Mouse (Mus musculus): ENCODE results near the gene BC024978.
"Not testable (repeated sequence)": the region's sequence is repeated elsewhere in the genome, so short reads cannot be mapped to it uniquely, and the experiment has no call there.

BC024978 gene

GRCm38 (mm10) chr7:27227276-27227675, 31.7 kb downstream of the BC024978 start:
- no peak for DNase-seq

GRCm38 (mm10) chr7:27227676-27228075, 32.1 kb downstream of the BC024978 start:
- DNase-seq: no peak

GRCm38 (mm10) chr7:27228281-27228821, 32.8 kb downstream of the BC024978 start, which contains the start of gene Itpkc:
Gene Itpkc, minus strand, starts transcription at chr7:27228661.
- DNase-seq: peak; percentile 83 to 86

GRCm38 (mm10) chr7:27228865-27229264, 33.3 kb downstream of the BC024978 start:
- DNase-seq: no peak

- DNase-seq: no peak
These were observed 35.2 kb downstream of the BC024978 start for GRCm38 (mm10) chr7:27230781-27231180.

GRCm38 (mm10) chr7:27231693-27232331, 36.2 kb downstream of the BC024978 start:
- no peak for DNase-seq

GRCm38 (mm10) chr7:27232781-27233281, 37.2 kb downstream of the BC024978 start, which contains the start of gene Coq8b:
Gene Coq8b, plus strand, starts transcription at chr7:27233023.
- peak; percentile 93 to 96 for DNase-seq

- DNase-seq: no peak
These were observed 37.7 kb downstream of the BC024978 start for GRCm38 (mm10) chr7:27233300-27233699.

GRCm38 (mm10) chr7:27235726-27236125, 40.1 kb downstream of the BC024978 start:
- DNase-seq: no peak

GRCm38 (mm10) chr7:27237527-27237926, 41.9 kb downstream of the BC024978 start:
- no peak for DNase-seq

GRCm38 (mm10) chr7:27238568-27238967, 43.0 kb downstream of the BC024978 start:
- no peak for DNase-seq

GRCm38 (mm10) chr7:27243211-27243610, 47.6 kb downstream of the BC024978 start:
- DNase-seq: no peak

- DNase-seq: not testable (repeated sequence)
These were observed 48.5 kb downstream of the BC024978 start for GRCm38 (mm10) chr7:27244088-27244487.

- DNase-seq: no peak
These were observed 53.6 kb downstream of the BC024978 start for GRCm38 (mm10) chr7:27249146-27249545.

- no peak for DNase-seq
These were observed 54.3 kb downstream of the BC024978 start for GRCm38 (mm10) chr7:27249928-27250327.

GRCm38 (mm10) chr7:27251946-27252345, 56.4 kb downstream of the BC024978 start:
- DNase-seq: no peak

GRCm38 (mm10) chr7:27255721-27256120, 60.1 kb downstream of the BC024978 start:
- no peak for DNase-seq

- DNase-seq: no peak
These were observed 61.7 kb downstream of the BC024978 start for GRCm38 (mm10) chr7:27257046-27257851.

- no peak for DNase-seq
These were observed 62.2 kb downstream of the BC024978 start for GRCm38 (mm10) chr7:27257852-27258204.

GRCm38 (mm10) chr7:27258205-27258899, 62.8 kb downstream of the BC024978 start, which contains the start of gene Numbl:
Gene Numbl, plus strand, starts transcription at chr7:27258433.
- peak; percentile 86 to 90 for DNase-seq

GRCm38 (mm10) chr7:27259271-27259721, 63.7 kb downstream of the BC024978 start:
- DNase-seq: no peak

GRCm38 (mm10) chr7:27259771-27260170, 64.2 kb downstream of the BC024978 start:
- no peak for DNase-seq
